Comparison of ENCODE assay signal across 24 mouse cellular contexts in genomic region chr3:139788854-139789253, GRCm38 (mm10).
DNase-seq lines count a peak whose midpoint lies in the region; ATAC-seq and TF ChIP-seq lines count a peak whose summit lies in the region.
"Had no signal": no experiment of that assay in that cellular context is flagged by ENCODE, and none has a peak within 500 bp of the region (broad histone marks: within the 10 kb centered on the region; RNA-seq: fewer than 3 reads in every experiment).

No protein-coding gene starts in this region.

- DNase-seq in G1E (ENCODE audit: low spot score) = no peak
- DNase-seq in cerebellum, postnatal 4 days (ENCODE audit: low spot score in 2 of 2) = no peak
- no peak for DNase-seq in thymus, postnatal 36 days
- DNase-seq in left cerebral cortex, adult 8-10 months (ENCODE audit: low spot score in 2 of 2) = no peak
- DNase-seq: adrenal gland, adult 8-10 months; adrenal gland, postnatal 14 days; adrenal gland, postnatal 36 days; B cell, adult 2 months; cerebellum, adult 11-12 months; cerebellum, adult 2 months; cerebellum, adult 9-10 months; cerebellum, postnatal 10 days; cerebellum, postnatal 25 days; forebrain, postnatal 0 days had no signal

- TF ChIP-seq CTCF in G1E (IDR thresholded peaks at IDR 0.05; ENCODE audit: low read depth, low read length) = no peak

- H3K36me3 ChIP-seq in G1E (replicated peaks) = no peaks in the 10 kb centered on the region
- H3K36me3 ChIP-seq: embryonic facial prominence, embryonic 10.5 days; embryonic facial prominence, embryonic 12.5 days; forebrain, embryonic 15.5 days had no signal

- peaks cover 57% of the 10 kb centered on the region for H3K4me1 ChIP-seq in G1E (ENCODE audit: insufficient read depth, low read depth, low read length)
- H3K4me1 ChIP-seq: embryonic facial prominence, embryonic 10.5 days; embryonic facial prominence, embryonic 12.5 days; forebrain, embryonic 13.5 days; forebrain, embryonic 15.5 days had no signal

- ATAC-seq in G1E (ENCODE audit: extremely low read depth, insufficient number of reproducible peaks, low FRiP score, poor library complexity, severe bottlenecking) = peak; percentile 88
- peak; percentile 43; the same call in 1 of the 2 replicates for ATAC-seq in common myeloid progenitor, adult 5-6 weeks (replicated peaks; ENCODE audit: low read depth, poor library complexity, severe bottlenecking)
- ATAC-seq in megakaryocyte progenitor cell, adult 5-6 weeks (replicated peaks; ENCODE audit: poor library complexity) = peak; percentile 59
- ATAC-seq: activated CD4-positive, CD25-positive, alpha-beta regulatory T cell, adult 4 months; CD4-positive, CD25-positive, alpha-beta regulatory T cell, adult 4 months; forebrain, embryonic 13.5 days; forebrain, embryonic 15.5 days; forebrain, postnatal 0 days; Patski had no signal

- H3K27me3 ChIP-seq in G1E (ENCODE audit: insufficient read depth, low read length) = no peaks in the 10 kb centered on the region
- H3K27me3 ChIP-seq: CH12.LX; embryonic facial prominence, embryonic 12.5 days; forebrain, embryonic 13.5 days; forebrain, embryonic 15.5 days; Patski had no signal

- H3K9me3 ChIP-seq in G1E (replicated peaks) = peaks cover 3% of the 10 kb centered on the region
- H3K9me3 ChIP-seq: embryonic facial prominence, embryonic 10.5 days; embryonic facial prominence, embryonic 12.5 days; forebrain, embryonic 13.5 days; forebrain, embryonic 15.5 days had no signal

- H3K4me3 ChIP-seq in G1E (ENCODE audit: low read depth, low read length) = no peak overlapping the region
- H3K4me3 ChIP-seq: embryonic facial prominence, embryonic 10.5 days; embryonic facial prominence, embryonic 12.5 days; forebrain, embryonic 13.5 days; forebrain, embryonic 15.5 days had no signal
